Mouse (Mus musculus): ENCODE measurements around the gene Crtam. TPM values are rescaled to one million over a fixed set of nuclear protein-coding genes. Genes with fewer than 3 reads are reported as not detected.

Crtam gene
- polyA plus RNA-seq, 1 experiment from 2014 or later = 0.21 TPM

- Histone ChIP-seq H3K4me3 (ENCODE audit: low read depth, low read length) (no peak overlapping the region), H3K27ac (ENCODE audit: low read length) (peak overlapping the region; percentile 59), H3K4me2 (ENCODE audit: low read length) (no peak overlapping the region), H3K27me3 (ENCODE audit: control insufficient read depth, insufficient read depth, low read depth, low read length) (no peaks in the 10 kb centered on the region), H3K9ac (ENCODE audit: low read depth, low read length) (peak overlapping the region; percentile 39; the same call in 1 of the 2 replicates), H3K4me1 (ENCODE audit: control insufficient read depth, insufficient read depth, low read length) (peaks cover 4% of the 10 kb centered on the region; the same call in 1 of the 2 replicates), H3K36me3 (ENCODE audit: control insufficient read depth, insufficient read depth, low read length) (no peaks in the 10 kb centered on the region), H3K9me3 (replicated peaks; ENCODE audit: control insufficient read depth, low read length, poor library complexity, severe bottlenecking) (no peaks in the 10 kb centered on the region)
- WGBS = 38% methylated on average over 4 of the region's 4 CpGs
- peak; percentile 63 for ATAC-seq
These were observed 14.4 kb downstream of the Crtam start for GRCm38 (mm10) chr9:40989940-40990588.

GRCm38 (mm10) chr9:40984313-40984712 is 20.1 kb downstream of the Crtam start:
- Histone ChIP-seq H3K4me2 (ENCODE audit: low read length) (no peak overlapping the region), H3K27ac (ENCODE audit: low read length) (no peak overlapping the region), H3K27me3 (ENCODE audit: control insufficient read depth, insufficient read depth, low read depth, low read length) (no peaks in the 10 kb centered on the region), H3K9me3 (replicated peaks; ENCODE audit: control insufficient read depth, low read length, poor library complexity, severe bottlenecking) (no peaks in the 10 kb centered on the region), H3K36me3 (ENCODE audit: control insufficient read depth, insufficient read depth, low read length) (no peaks in the 10 kb centered on the region), H3K9ac (ENCODE audit: low read depth, low read length) (no peak overlapping the region), H3K4me1 (ENCODE audit: control insufficient read depth, insufficient read depth, low read length) (no peaks in the 10 kb centered on the region), H3K4me3 (ENCODE audit: low read depth, low read length) (no peak overlapping the region)
- no peak for ATAC-seq
- 71% methylated on average over 3 of the region's 3 CpGs for WGBS

DNA sequence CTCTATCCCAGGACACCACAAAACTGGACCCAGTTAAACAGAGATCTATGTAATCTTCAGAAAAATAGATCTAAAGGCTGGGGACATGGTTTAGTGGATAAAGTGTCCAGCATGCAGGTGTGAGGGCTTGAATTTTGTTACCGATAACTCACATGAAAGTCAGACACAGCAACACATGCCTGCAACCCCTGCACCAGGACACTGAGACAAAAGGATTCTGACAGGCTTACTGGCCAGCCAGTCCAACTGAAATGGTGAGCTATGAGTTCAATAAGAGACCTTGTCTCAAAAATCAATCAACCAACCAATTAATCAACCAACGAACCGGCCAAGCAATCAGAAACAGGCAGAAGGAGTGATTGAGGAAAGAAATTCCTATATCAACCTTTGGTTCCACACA is 20.7 kb downstream of the Crtam start:
- no peak for ATAC-seq
- Histone ChIP-seq H3K4me2 (ENCODE audit: low read length) (no peak overlapping the region), H3K27ac (ENCODE audit: low read length) (no peak overlapping the region), H3K4me3 (ENCODE audit: low read depth, low read length) (no peak overlapping the region), H3K27me3 (ENCODE audit: control insufficient read depth, insufficient read depth, low read depth, low read length) (no peaks in the 10 kb centered on the region), H3K9ac (ENCODE audit: low read depth, low read length) (no peak overlapping the region), H3K4me1 (ENCODE audit: control insufficient read depth, insufficient read depth, low read length) (no peaks in the 10 kb centered on the region), H3K36me3 (ENCODE audit: control insufficient read depth, insufficient read depth, low read length) (no peaks in the 10 kb centered on the region), H3K9me3 (replicated peaks; ENCODE audit: control insufficient read depth, low read length, poor library complexity, severe bottlenecking) (no peaks in the 10 kb centered on the region)
- WGBS = 89% methylated on average over 3 of the region's 3 CpGs

- Histone ChIP-seq H3K27ac (ENCODE audit: low read length) (no peak overlapping the region), H3K9ac (ENCODE audit: low read depth, low read length) (no peak overlapping the region), H3K4me2 (ENCODE audit: low read length) (no peak overlapping the region), H3K4me3 (ENCODE audit: low read depth, low read length) (no peak overlapping the region), H3K36me3 (ENCODE audit: control insufficient read depth, insufficient read depth, low read length) (no peaks in the 10 kb centered on the region), H3K27me3 (ENCODE audit: control insufficient read depth, insufficient read depth, low read depth, low read length) (no peaks in the 10 kb centered on the region), H3K9me3 (replicated peaks; ENCODE audit: control insufficient read depth, low read length, poor library complexity, severe bottlenecking) (no peaks in the 10 kb centered on the region), H3K4me1 (ENCODE audit: control insufficient read depth, insufficient read depth, low read length) (no peaks in the 10 kb centered on the region)
- no peak for ATAC-seq
- 33% methylated on average over 6 of the region's 6 CpGs for WGBS
These were observed 21.9 kb downstream of the Crtam start for GRCm38 (mm10) chr9:40982480-40982879.

GRCm38 (mm10) chr9:40974042-40974801 is 30.2 kb downstream of the Crtam start:
- no peak for ATAC-seq
- Histone ChIP-seq H3K4me3 (ENCODE audit: low read depth, low read length) (no peak overlapping the region), H3K4me1 (ENCODE audit: control insufficient read depth, insufficient read depth, low read length) (no peaks in the 10 kb centered on the region), H3K36me3 (ENCODE audit: control insufficient read depth, insufficient read depth, low read length) (no peaks in the 10 kb centered on the region), H3K27me3 (ENCODE audit: control insufficient read depth, insufficient read depth, low read depth, low read length) (no peaks in the 10 kb centered on the region), H3K9ac (ENCODE audit: low read depth, low read length) (no peak overlapping the region), H3K4me2 (ENCODE audit: low read length) (no peak overlapping the region), H3K27ac (ENCODE audit: low read length) (no peak overlapping the region), H3K9me3 (replicated peaks; ENCODE audit: control insufficient read depth, low read length, poor library complexity, severe bottlenecking) (no peaks in the 10 kb centered on the region)
- WGBS = 75% methylated on average over 11 of the region's 11 CpGs

DNA sequence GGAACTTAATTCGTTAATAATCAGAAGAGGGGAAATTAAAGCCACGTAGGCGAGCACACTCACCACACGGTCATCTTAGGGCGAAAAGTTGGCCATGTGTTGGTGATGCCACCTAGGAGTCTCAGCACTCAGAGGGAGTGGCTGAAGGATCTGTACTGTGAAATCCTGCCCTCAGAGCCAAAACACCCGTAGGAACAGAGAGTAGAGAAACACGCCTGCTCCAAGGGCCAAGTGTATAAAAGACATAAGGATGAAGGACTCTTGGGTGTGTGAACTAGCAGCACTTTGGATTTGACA is 40.1 kb downstream of the Crtam start:
- ATAC-seq = peak; percentile 22; the same call in 1 of the 2 replicates
- WGBS = 10% methylated on average over 7 of the region's 7 CpGs
- H3K4me3 ChIP-seq (ENCODE audit: low read depth, low read length) = peak overlapping the region; percentile 64
- H3K9ac ChIP-seq (ENCODE audit: low read depth, low read length) = peak overlapping the region; percentile 79
- peak overlapping the region; percentile 91 for H3K4me2 ChIP-seq (ENCODE audit: low read length)
- H3K27me3 ChIP-seq (ENCODE audit: control insufficient read depth, insufficient read depth, low read depth, low read length) = no peaks in the 10 kb centered on the region
- H3K4me1 ChIP-seq (ENCODE audit: control insufficient read depth, insufficient read depth, low read length) = peaks cover 11% of the 10 kb centered on the region; the same call in 1 of the 2 replicates
- H3K36me3 ChIP-seq (ENCODE audit: control insufficient read depth, insufficient read depth, low read length) = no peaks in the 10 kb centered on the region
- H3K27ac ChIP-seq (ENCODE audit: low read length) = peak overlapping the region; percentile 23; the same call in 1 of the 2 replicates
- H3K9me3 ChIP-seq (replicated peaks; ENCODE audit: control insufficient read depth, low read length, poor library complexity, severe bottlenecking) = no peaks in the 10 kb centered on the region

DNA sequence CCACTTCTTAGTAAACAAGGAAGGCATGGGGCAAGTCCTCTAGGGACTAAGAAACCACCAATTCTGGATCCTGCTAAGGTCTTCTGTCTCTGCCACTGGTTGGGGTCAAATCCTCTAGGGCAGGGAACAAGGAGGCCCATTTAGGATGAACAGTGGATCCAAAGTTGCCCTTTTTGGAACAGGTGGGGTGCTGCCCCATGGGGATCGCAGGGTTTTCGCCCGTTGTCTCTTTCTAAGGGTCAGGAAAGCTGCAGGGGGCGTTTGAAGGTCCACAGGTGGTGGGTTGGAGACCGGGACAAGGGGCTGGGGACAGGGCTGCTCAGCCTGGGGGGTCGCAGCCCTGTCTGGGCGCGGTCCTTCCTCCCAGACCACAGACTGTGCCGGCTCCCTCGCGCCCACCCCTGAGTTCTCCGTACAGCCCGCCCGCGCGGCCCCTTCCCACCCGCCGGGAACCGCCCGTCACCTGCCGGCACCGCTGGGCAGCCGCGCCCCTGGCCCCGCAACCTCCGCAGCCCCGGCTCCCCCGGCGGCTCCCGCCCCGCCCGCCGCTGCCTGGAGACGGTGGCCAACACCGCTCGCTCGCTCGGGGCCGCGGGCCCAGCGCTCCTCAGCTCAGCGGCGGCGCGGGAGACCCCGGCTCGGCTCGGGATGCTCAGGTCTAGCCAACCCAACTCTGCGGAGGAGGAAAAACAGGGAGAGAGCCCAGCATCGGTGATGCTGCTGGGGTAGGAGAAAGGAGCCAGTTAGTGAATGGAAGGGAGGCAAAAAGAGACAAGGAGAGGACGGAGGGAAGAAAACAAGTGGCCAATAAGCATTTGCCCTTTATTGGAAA is 40.6 kb downstream of the Crtam start, which contains the start of gene Jhy:
Gene Jhy (minus strand): TSS at position 533 of the 832 bp plus-strand sequence.
- Histone ChIP-seq H3K27me3 (ENCODE audit: control insufficient read depth, insufficient read depth, low read depth, low read length) (no peaks in the 10 kb centered on the region), H3K4me2 (ENCODE audit: low read length) (peak within 1 kb of the TSS; percentile 91), H3K36me3 (ENCODE audit: control insufficient read depth, insufficient read depth, low read length) (no peaks in the 10 kb centered on the region), H3K9me3 (replicated peaks; ENCODE audit: control insufficient read depth, low read length, poor library complexity, severe bottlenecking) (no peaks in the 10 kb centered on the region), H3K9ac (ENCODE audit: low read depth, low read length) (peak within 1 kb of the TSS; percentile 79), H3K27ac (ENCODE audit: low read length) (peak within 1 kb of the TSS; percentile 23; the same call in 1 of the 2 replicates), H3K4me1 (ENCODE audit: control insufficient read depth, insufficient read depth, low read length) (peaks cover 11% of the 10 kb centered on the region; the same call in 1 of the 2 replicates), H3K4me3 (ENCODE audit: low read depth, low read length) (peak within 1 kb of the TSS; percentile 64)
- 1% methylated on average over 51 of the region's 51 CpGs for WGBS
- peak; percentile 88 for ATAC-seq

GRCm38 (mm10) chr9:40961401-40961800 is 43.0 kb downstream of the Crtam start:
- WGBS = 63% methylated on average over 3 of the region's 3 CpGs

More at GRCm38 (mm10) chr9:40961401-40961800, 43.0 kb downstream of the Crtam start:
- Histone ChIP-seq H3K9ac (ENCODE audit: low read depth, low read length) (no peak overlapping the region), H3K9me3 (replicated peaks; ENCODE audit: control insufficient read depth, low read length, poor library complexity, severe bottlenecking) (no peaks in the 10 kb centered on the region), H3K36me3 (ENCODE audit: control insufficient read depth, insufficient read depth, low read length) (no peaks in the 10 kb centered on the region), H3K4me1 (ENCODE audit: control insufficient read depth, insufficient read depth, low read length) (peaks cover 11% of the 10 kb centered on the region; the same call in 1 of the 2 replicates), H3K27ac (ENCODE audit: low read length) (no peak overlapping the region), H3K4me2 (ENCODE audit: low read length) (no peak overlapping the region), H3K4me3 (ENCODE audit: low read depth, low read length) (no peak overlapping the region), H3K27me3 (ENCODE audit: control insufficient read depth, insufficient read depth, low read depth, low read length) (no peaks in the 10 kb centered on the region)
- no peak for ATAC-seq

Data from midbrain, embryonic 16.5 days (tissue).